Mouse (Mus musculus): ENCODE measurements at regions not wholly inside any gene's neighbourhood (a gene's known extent, or its start where the extent isn't known, plus 50 kb on each side); places are given as distances from the start of the nearest gene placed in this dataset.
"Not testable (repeated sequence)": the region's sequence is repeated elsewhere in the genome, so short reads cannot be mapped to it uniquely, and the experiment has no call there.

- H3K36me3 ChIP-seq (ENCODE audit: control insufficient read depth, insufficient read depth, low read length); H3K9me3 ChIP-seq (replicated peaks; ENCODE audit: control insufficient read depth, low read length); H3K27ac ChIP-seq (ENCODE audit: low read depth, low read length); H3K9ac ChIP-seq (ENCODE audit: low read length); H3K4me2 ChIP-seq (ENCODE audit: low read length); H3K27me3 ChIP-seq (replicated peaks; ENCODE audit: control insufficient read depth, insufficient read depth, low read length); DNase-seq (ENCODE audit: low spot score); H3K4me3 ChIP-seq (ENCODE audit: low read depth, low read length); ATAC-seq; H3K4me1 ChIP-seq (ENCODE audit: control insufficient read depth, insufficient read depth, low read length): not testable (repeated sequence)
- WGBS, result no CpG with 5 or more reads among the region's 6 CpGs
These were observed 735.6 kb upstream of the Olfr1507 start for GRCm38 (mm10) chr14:53231142-53231541.

GRCm38 (mm10) chr14:53224789-53225188, 729.2 kb upstream of the Olfr1507 start:
- H3K4me2 ChIP-seq (ENCODE audit: low read length); H3K36me3 ChIP-seq (ENCODE audit: control insufficient read depth, insufficient read depth, low read length); H3K27me3 ChIP-seq (replicated peaks; ENCODE audit: control insufficient read depth, insufficient read depth, low read length); H3K27ac ChIP-seq (ENCODE audit: low read depth, low read length); H3K4me3 ChIP-seq (ENCODE audit: low read depth, low read length); H3K4me1 ChIP-seq (ENCODE audit: control insufficient read depth, insufficient read depth, low read length); H3K9me3 ChIP-seq (replicated peaks; ENCODE audit: control insufficient read depth, low read length); ATAC-seq; DNase-seq (ENCODE audit: low spot score); H3K9ac ChIP-seq (ENCODE audit: low read length): not testable (repeated sequence)
- WGBS, result no CpG with 5 or more reads among the region's 1 CpGs

GRCm38 (mm10) chr14:53210554-53210953, 715.0 kb upstream of the Olfr1507 start:
- not testable (repeated sequence) for H3K9me3 ChIP-seq (replicated peaks; ENCODE audit: control insufficient read depth, low read length); H3K36me3 ChIP-seq (ENCODE audit: control insufficient read depth, insufficient read depth, low read length); H3K4me1 ChIP-seq (ENCODE audit: control insufficient read depth, insufficient read depth, low read length); H3K4me2 ChIP-seq (ENCODE audit: low read length); H3K4me3 ChIP-seq (ENCODE audit: low read depth, low read length); H3K9ac ChIP-seq (ENCODE audit: low read length); DNase-seq (ENCODE audit: low spot score); H3K27me3 ChIP-seq (replicated peaks; ENCODE audit: control insufficient read depth, insufficient read depth, low read length); H3K27ac ChIP-seq (ENCODE audit: low read depth, low read length); ATAC-seq
- no CpG with 5 or more reads among the region's 3 CpGs for WGBS

GRCm38 (mm10) chr14:53209258-53209657, 713.7 kb upstream of the Olfr1507 start:
- H3K4me3 ChIP-seq (ENCODE audit: low read depth, low read length); H3K27ac ChIP-seq (ENCODE audit: low read depth, low read length); DNase-seq (ENCODE audit: low spot score); H3K9ac ChIP-seq (ENCODE audit: low read length); H3K36me3 ChIP-seq (ENCODE audit: control insufficient read depth, insufficient read depth, low read length); ATAC-seq; H3K9me3 ChIP-seq (replicated peaks; ENCODE audit: control insufficient read depth, low read length); H3K27me3 ChIP-seq (replicated peaks; ENCODE audit: control insufficient read depth, insufficient read depth, low read length); H3K4me2 ChIP-seq (ENCODE audit: low read length); H3K4me1 ChIP-seq (ENCODE audit: control insufficient read depth, insufficient read depth, low read length): not testable (repeated sequence)

DNA sequence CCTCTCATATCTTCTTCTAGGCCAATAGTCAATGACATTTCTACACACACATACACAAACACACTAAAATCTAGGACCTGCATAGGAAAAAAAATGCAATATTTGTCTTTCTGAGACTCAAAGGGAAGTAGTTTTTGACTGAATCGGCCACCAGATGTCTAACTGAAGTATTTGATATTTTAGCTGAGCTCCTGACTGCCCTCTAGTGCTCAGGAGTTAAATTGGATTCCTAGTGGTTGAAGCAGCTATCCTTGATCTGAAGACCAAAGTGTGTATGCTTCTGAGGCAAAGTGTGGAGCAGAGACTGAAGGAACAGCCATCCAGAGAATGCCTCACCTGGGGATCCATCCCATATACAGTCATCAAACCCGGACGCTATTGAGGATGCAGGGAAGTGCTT, 695.4 kb upstream of the Olfr1507 start:
- not testable (repeated sequence) for H3K27me3 ChIP-seq (replicated peaks; ENCODE audit: control insufficient read depth, insufficient read depth, low read length); H3K9ac ChIP-seq (ENCODE audit: low read length); ATAC-seq; H3K9me3 ChIP-seq (replicated peaks; ENCODE audit: control insufficient read depth, low read length); H3K36me3 ChIP-seq (ENCODE audit: control insufficient read depth, insufficient read depth, low read length); H3K4me1 ChIP-seq (ENCODE audit: control insufficient read depth, insufficient read depth, low read length); DNase-seq (ENCODE audit: low spot score); H3K4me3 ChIP-seq (ENCODE audit: low read depth, low read length); H3K27ac ChIP-seq (ENCODE audit: low read depth, low read length); H3K4me2 ChIP-seq (ENCODE audit: low read length)
- no CpG with 5 or more reads among the region's 3 CpGs for WGBS

DNA sequence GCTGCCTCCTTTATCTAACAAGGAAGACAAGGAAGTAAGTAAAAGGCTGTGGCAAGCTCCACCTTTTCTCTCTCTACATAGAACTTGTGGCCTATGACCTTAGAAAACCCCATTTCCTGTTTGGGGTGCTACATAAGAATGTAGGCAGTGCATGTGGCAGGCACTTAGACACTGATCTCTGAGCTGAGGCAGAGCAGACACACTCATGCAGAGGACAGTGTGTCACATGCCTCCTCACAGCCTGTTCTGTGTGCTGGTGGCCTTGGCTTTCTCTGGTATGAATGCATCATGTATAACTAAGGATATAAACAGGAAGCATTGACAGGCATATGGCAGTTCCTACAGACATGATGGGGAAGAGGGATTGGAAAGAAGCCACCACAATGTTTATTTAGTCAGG, 678.5 kb upstream of the Olfr1507 start:
- not testable (repeated sequence) for H3K4me3 ChIP-seq (ENCODE audit: low read depth, low read length); H3K4me1 ChIP-seq (ENCODE audit: control insufficient read depth, insufficient read depth, low read length); H3K4me2 ChIP-seq (ENCODE audit: low read length); ATAC-seq; H3K36me3 ChIP-seq (ENCODE audit: control insufficient read depth, insufficient read depth, low read length); H3K27me3 ChIP-seq (replicated peaks; ENCODE audit: control insufficient read depth, insufficient read depth, low read length); H3K27ac ChIP-seq (ENCODE audit: low read depth, low read length); H3K9me3 ChIP-seq (replicated peaks; ENCODE audit: control insufficient read depth, low read length); H3K9ac ChIP-seq (ENCODE audit: low read length); DNase-seq (ENCODE audit: low spot score)

GRCm38 (mm10) chr14:53166327-53166726, 670.8 kb upstream of the Olfr1507 start:
- H3K36me3 ChIP-seq (ENCODE audit: control insufficient read depth, insufficient read depth, low read length); H3K4me3 ChIP-seq (ENCODE audit: low read depth, low read length); H3K4me1 ChIP-seq (ENCODE audit: control insufficient read depth, insufficient read depth, low read length); H3K27me3 ChIP-seq (replicated peaks; ENCODE audit: control insufficient read depth, insufficient read depth, low read length); H3K4me2 ChIP-seq (ENCODE audit: low read length); H3K27ac ChIP-seq (ENCODE audit: low read depth, low read length); H3K9ac ChIP-seq (ENCODE audit: low read length); DNase-seq (ENCODE audit: low spot score); H3K9me3 ChIP-seq (replicated peaks; ENCODE audit: control insufficient read depth, low read length); ATAC-seq: not testable (repeated sequence)
- WGBS, result no CpG with 5 or more reads among the region's 2 CpGs

- not testable (repeated sequence) for ATAC-seq; H3K27me3 ChIP-seq (replicated peaks; ENCODE audit: control insufficient read depth, insufficient read depth, low read length); H3K36me3 ChIP-seq (ENCODE audit: control insufficient read depth, insufficient read depth, low read length); H3K4me2 ChIP-seq (ENCODE audit: low read length); DNase-seq (ENCODE audit: low spot score); H3K9ac ChIP-seq (ENCODE audit: low read length); H3K4me1 ChIP-seq (ENCODE audit: control insufficient read depth, insufficient read depth, low read length); H3K27ac ChIP-seq (ENCODE audit: low read depth, low read length); H3K9me3 ChIP-seq (replicated peaks; ENCODE audit: control insufficient read depth, low read length); H3K4me3 ChIP-seq (ENCODE audit: low read depth, low read length)
- WGBS, result no CpG with 5 or more reads among the region's 2 CpGs
These were observed 663.5 kb upstream of the Olfr1507 start for GRCm38 (mm10) chr14:53159012-53159411.

DNA sequence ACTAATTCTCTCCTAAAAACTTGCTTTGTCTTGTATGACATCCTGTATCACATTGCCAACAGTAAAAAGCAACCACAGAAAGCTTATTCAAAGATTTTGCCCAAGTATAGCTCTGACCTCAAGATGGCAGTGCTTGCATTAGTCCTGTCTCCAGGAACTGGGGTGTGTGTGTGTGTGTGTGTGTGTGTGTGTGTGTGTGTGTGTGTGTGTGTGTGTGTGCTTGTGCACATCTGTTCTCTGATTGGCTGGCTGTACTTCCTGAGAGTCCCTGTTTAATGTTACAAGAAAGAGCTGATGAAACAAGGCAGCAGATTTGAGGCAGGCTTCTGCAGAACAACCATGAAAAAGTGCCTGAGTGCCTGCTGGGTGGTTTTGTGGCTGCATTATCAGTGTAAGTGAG, 639.2 kb upstream of the Olfr1507 start:
- H3K9me3 ChIP-seq (replicated peaks; ENCODE audit: control insufficient read depth, low read length); H3K4me1 ChIP-seq (ENCODE audit: control insufficient read depth, insufficient read depth, low read length); DNase-seq (ENCODE audit: low spot score): not testable (repeated sequence)

GRCm38 (mm10) chr14:53132390-53132789, 636.8 kb upstream of the Olfr1507 start:
- ATAC-seq; H3K36me3 ChIP-seq (ENCODE audit: control insufficient read depth, insufficient read depth, low read length): not testable (repeated sequence)
- WGBS, result 30% methylated on average over 6 of the region's 6 CpGs

More for the DNA sequence above, 639.2 kb upstream of the Olfr1507 start:
- not testable (repeated sequence) for H3K4me3 ChIP-seq (ENCODE audit: low read depth, low read length); H3K4me2 ChIP-seq (ENCODE audit: low read length); H3K9ac ChIP-seq (ENCODE audit: low read length); H3K27me3 ChIP-seq (replicated peaks; ENCODE audit: control insufficient read depth, insufficient read depth, low read length); ATAC-seq; H3K27ac ChIP-seq (ENCODE audit: low read depth, low read length); H3K36me3 ChIP-seq (ENCODE audit: control insufficient read depth, insufficient read depth, low read length)

More at GRCm38 (mm10) chr14:53132390-53132789, 636.8 kb upstream of the Olfr1507 start:
- H3K27ac ChIP-seq (ENCODE audit: low read depth, low read length); H3K9me3 ChIP-seq (replicated peaks; ENCODE audit: control insufficient read depth, low read length); H3K4me1 ChIP-seq (ENCODE audit: control insufficient read depth, insufficient read depth, low read length); H3K4me3 ChIP-seq (ENCODE audit: low read depth, low read length); H3K27me3 ChIP-seq (replicated peaks; ENCODE audit: control insufficient read depth, insufficient read depth, low read length); H3K9ac ChIP-seq (ENCODE audit: low read length); H3K4me2 ChIP-seq (ENCODE audit: low read length): not testable (repeated sequence)
- DNase-seq (ENCODE audit: low spot score), result peak; percentile 47

All from forebrain, embryonic 14.5 days (tissue).